Mouse (Mus musculus): ENCODE measurements around the gene Plppr1. TPM values are rescaled to one million over a fixed set of nuclear protein-coding genes. Genes with fewer than 3 reads are reported as not detected.

The Plppr1 gene
- total and polyA plus RNA-seq, 3 experiments, result not detected

GRCm38 (mm10) chr4:49189991-49190526 lies 131.0 kb downstream of the Plppr1 start:
- Histone ChIP-seq H3K4me1 (ENCODE audit: control insufficient read depth in 1 of 2, insufficient read depth in 2 of 2) (no peaks in the 10 kb centered on the region), H3K4me3 (replicated peaks in 1 of 3; ENCODE audit: low read depth in 2 of 3, low read length in 2 of 3, poor library complexity in 1 of 3) (no peak overlapping the region), H3K27me3 (replicated peaks) (no peaks in the 10 kb centered on the region), H3K9ac (ENCODE audit: insufficient read depth, low read depth) (no peak overlapping the region), H3K79me2 (replicated peaks; ENCODE audit: control insufficient read depth, extremely low read depth, insufficient read depth, poor library complexity, severe bottlenecking) (no peaks in the 10 kb centered on the region), H3K9me3 (replicated peaks; ENCODE audit: low read length) (no peaks in the 10 kb centered on the region), H3K36me3 (replicated peaks in 1 of 2; ENCODE audit: control insufficient read depth in 1 of 2, insufficient read depth in 1 of 2, low read length in 1 of 2) (no peaks in the 10 kb centered on the region), H3K27ac (ENCODE audit: insufficient read depth, low read depth) (no peak overlapping the region), H3K4me2 (ENCODE audit: insufficient read depth, low read depth, poor library complexity, severe bottlenecking) (no peak overlapping the region)
- dilution Hi-C loops (cut with MboI; ENCODE audit: extremely low pct_ligation_motif_present, extremely low pct_unique_long_range_greater_than_20kb, low sequenced_read_pairs) (no loop called here), in situ Hi-C loops (cut with MboI; ENCODE audit: low pct_ligation_motif_present, low pct_unique_long_range_greater_than_20kb, low sequenced_read_pairs) (no loop called here)
- TF ChIP-seq NELFE (IDR thresholded peaks at IDR 0.05; ENCODE audit: low read depth, low read length), result no peak
- TF ChIP-seq UBTF (IDR thresholded peaks at IDR 0.05; ENCODE audit: low read depth, low read length), result no peak
- TF ChIP-seq USF1 (IDR thresholded peaks at IDR 0.05; ENCODE audit: low read depth, low read length), result no peak
- no peak for TF ChIP-seq MYC (IDR thresholded peaks at IDR 0.05; ENCODE audit: low read depth, low read length)
- TF ChIP-seq GABPA (IDR thresholded peaks at IDR 0.05; ENCODE audit: insufficient replicate concordance, low read depth, low read length), result no peak
- no peak for TF ChIP-seq POLR2AphosphoS2 (IDR thresholded peaks at IDR 0.05; ENCODE audit: low read depth, low read length)
- no peak for TF ChIP-seq SMC3 (IDR thresholded peaks at IDR 0.05; ENCODE audit: low read depth, low read length)
- TF ChIP-seq EP300 (IDR thresholded peaks at IDR 0.05; ENCODE audit: low read length), result no peak
- TF ChIP-seq BHLHE40 (IDR thresholded peaks at IDR 0.05; ENCODE audit: low read depth, low read length), result no peak
- no peak for TF ChIP-seq MEF2A (IDR thresholded peaks at IDR 0.05; ENCODE audit: borderline replicate concordance, low read depth, low read length)
- no peak for TF ChIP-seq ELF1 (IDR thresholded peaks at IDR 0.05; ENCODE audit: low read depth, low read length)
- no peak for TF ChIP-seq E2F4 (IDR thresholded peaks at IDR 0.05; ENCODE audit: insufficient replicate concordance, low read depth, low read length)
- no peak for TF ChIP-seq CHD1 (IDR thresholded peaks at IDR 0.05; ENCODE audit: low read depth, low read length)
- no peak for TF ChIP-seq ZMIZ1 (IDR thresholded peaks at IDR 0.05; ENCODE audit: low read depth, low read length)
- TF ChIP-seq POLR2A (IDR thresholded peaks at IDR 0.05; ENCODE audit: low read depth, low read length), result no peak
- no peak for TF ChIP-seq KAT2A (IDR thresholded peaks at IDR 0.05; ENCODE audit: insufficient replicate concordance, low read length)
- no peak for TF ChIP-seq RCOR1 (conservative IDR thresholded peaks at IDR 0.05; ENCODE audit: low read depth, low read length)
- no peak for DNase-seq (ENCODE audit: extremely low read depth)

- in situ Hi-C loops (cut with MboI; ENCODE audit: low pct_ligation_motif_present, low pct_unique_long_range_greater_than_20kb, low sequenced_read_pairs), result no loop called here
- no peak overlapping the region for H3K4me2 ChIP-seq (ENCODE audit: insufficient read depth, low read depth, poor library complexity, severe bottlenecking)
- H3K9ac ChIP-seq (ENCODE audit: insufficient read depth, low read depth), result no peak overlapping the region
- H3K4me3 ChIP-seq (replicated peaks in 1 of 3; ENCODE audit: low read depth in 2 of 3, low read length in 2 of 3, poor library complexity in 1 of 3), result no peak overlapping the region
- H3K79me2 ChIP-seq (replicated peaks; ENCODE audit: control insufficient read depth, extremely low read depth, insufficient read depth, poor library complexity, severe bottlenecking), result no peaks in the 10 kb centered on the region
- H3K27me3 ChIP-seq (replicated peaks), result no peaks in the 10 kb centered on the region
- no peaks in the 10 kb centered on the region for H3K9me3 ChIP-seq (replicated peaks; ENCODE audit: low read length)
- dilution Hi-C loops (cut with MboI; ENCODE audit: extremely low pct_ligation_motif_present, extremely low pct_unique_long_range_greater_than_20kb, low sequenced_read_pairs), result no loop called here
- 0 out of 4 replicates have a peak, but pooled peaks cover 0 to 4% of the 10 kb centered on the region in 2 experiments for H3K4me1 ChIP-seq (ENCODE audit: control insufficient read depth in 1 of 2, insufficient read depth in 2 of 2)
- no peak for DNase-seq (ENCODE audit: extremely low read depth)
- no peaks in the 10 kb centered on the region for H3K36me3 ChIP-seq (replicated peaks in 1 of 2; ENCODE audit: control insufficient read depth in 1 of 2, insufficient read depth in 1 of 2, low read length in 1 of 2)
- TF ChIP-seq E2F4 (IDR thresholded peaks at IDR 0.05; ENCODE audit: insufficient replicate concordance, low read depth, low read length) (no peak), ZC3H11A (IDR thresholded peaks at IDR 0.05; ENCODE audit: low read depth, low read length) (no peak), BHLHE40 (IDR thresholded peaks at IDR 0.05; ENCODE audit: low read depth, low read length) (no peak), ZKSCAN1 (IDR thresholded peaks at IDR 0.05; ENCODE audit: borderline replicate concordance, low read depth, low read length) (no peak), GABPA (IDR thresholded peaks at IDR 0.05; ENCODE audit: insufficient replicate concordance, low read depth, low read length) (no peak), MEF2A (IDR thresholded peaks at IDR 0.05; ENCODE audit: borderline replicate concordance, low read depth, low read length) (no peak), RCOR1 (conservative IDR thresholded peaks at IDR 0.05; ENCODE audit: low read depth, low read length) (no peak), KAT2A (IDR thresholded peaks at IDR 0.05; ENCODE audit: insufficient replicate concordance, low read length) (no peak), HCFC1 (IDR thresholded peaks at IDR 0.05; ENCODE audit: low read depth, low read length) (no peak), SIN3A (IDR thresholded peaks at IDR 0.05; ENCODE audit: low read length) (no peak), POLR2A (IDR thresholded peaks at IDR 0.05; ENCODE audit: low read depth, low read length) (no peak), IRF4 (IDR thresholded peaks at IDR 0.05; ENCODE audit: low read depth, low read length) (no peak), TCF12 (IDR thresholded peaks at IDR 0.05; ENCODE audit: low read depth, low read length) (no peak)
- H3K27ac ChIP-seq (ENCODE audit: insufficient read depth, low read depth), result no peak overlapping the region
These were observed 138.2 kb downstream of the Plppr1 start for GRCm38 (mm10) chr4:49197125-49197747.
